Mouse (Mus musculus) gastrocnemius, postnatal 10 days (tissue): ENCODE data around the gene Grik5. TPM values are rescaled to one million over a fixed set of nuclear protein-coding genes. Genes with fewer than 3 reads are reported as not detected.

Experiments
- DNase-seq: peaks from one replicate; pipeline ENCODE4 v3.0.0; 2021; ENCODE audit warnings: mixed read lengths
- microRNA-seq, 2 experiments: library from miRNA; unstranded; fragments of <30 nt; microRNA quantifications; one replicate each; pipeline ENCODE4 v1.2.0; 2021
- total RNA-seq, 2 experiments: library from RNA; stranded (reverse); gene quantifications; 2 replicates each; pipeline ENCODE4 v1.2.3; 2021

Grik5 gene
- total RNA-seq, 2 experiments from 2014 or later: 7.2 to 11.0 TPM

GRCm38 (mm10) chr7:24984307-24984706 is 87.8 kb downstream of the Grik5 start:
- no peak for DNase-seq

GRCm38 (mm10) chr7:24983396-24983795 is 88.8 kb downstream of the Grik5 start:
- no peak for DNase-seq

GRCm38 (mm10) chr7:24980439-24980838 is 91.7 kb downstream of the Grik5 start:
- DNase-seq: no peak

GRCm38 (mm10) chr7:24978781-24979180 is 93.4 kb downstream of the Grik5 start:
- no peak for DNase-seq

GRCm38 (mm10) chr7:24974893-24975595 is 97.1 kb downstream of the Grik5 start:
- no peak for DNase-seq

GRCm38 (mm10) chr7:24973902-24974301 is 98.2 kb downstream of the Grik5 start:
- no peak for DNase-seq

GRCm38 (mm10) chr7:24973208-24973607 is 98.9 kb downstream of the Grik5 start:
- DNase-seq: no peak

GRCm38 (mm10) chr7:24971972-24972893 is 99.9 kb downstream of the Grik5 start, which contains the start of gene Rabac1:
Gene Rabac1, minus strand, starts transcription at chr7:24972754.
- DNase-seq: peak; percentile 83

GRCm38 (mm10) chr7:24971261-24971971 is 100.7 kb downstream of the Grik5 start:
- DNase-seq: peak; percentile 15

GRCm38 (mm10) chr7:24970341-24970740 is 101.8 kb downstream of the Grik5 start:
- no peak for DNase-seq

GRCm38 (mm10) chr7:24969805-24970204 is 102.3 kb downstream of the Grik5 start:
- no peak for DNase-seq

GRCm38 (mm10) chr7:24968463-24968862 is 103.7 kb downstream of the Grik5 start:
- no peak for DNase-seq

GRCm38 (mm10) chr7:24967966-24968365 is 104.2 kb downstream of the Grik5 start:
- DNase-seq: no peak

- DNase-seq: peak; percentile 83
These were observed 107.1 kb downstream of the Grik5 start for GRCm38 (mm10) chr7:24964897-24965535.

- DNase-seq: no peak
These were observed 107.9 kb downstream of the Grik5 start for GRCm38 (mm10) chr7:24964288-24964687.

Small RNA genes lying within 50 kb of the gene (microRNA-seq; reads per million reads assigned to microRNA genes)
- gene Mir6537 (0 reads per million in 2 experiments), gene Mir7046 (0.95 to 1.0 reads per million in 2 experiments), gene Mir7047 (0.25 to 0.32 reads per million in 2 experiments)

Other genes with a start within 250 kb of the Grik5 start
- 1 to 10 TPM in 1 of 2 experiments, not detected in 1; 1.7 TPM for gene Gm9844, start 210.1 kb downstream of the Grik5 start, total RNA-seq
- gene Lypd4, start 202.4 kb downstream of the Grik5 start, total RNA-seq: not detected
- not detected for gene Dmrtc2, start 202.3 kb downstream of the Grik5 start, total RNA-seq
- 100 to 1,000 TPM; 680 to 704 TPM for gene Rps19, start 188.0 kb downstream of the Grik5 start, total RNA-seq
- gene Cd79a, start 175.0 kb downstream of the Grik5 start, total RNA-seq: 1 to 10 TPM in 1 of 2 experiments, under 1 TPM in 1; 0.21 to 1.6 TPM
- 10 to 100 TPM; 40.7 to 64.0 TPM for gene Arhgef1, start 169.4 kb downstream of the Grik5 start, total RNA-seq
- not detected for gene Gm4881, start 127.9 kb downstream of the Grik5 start, total RNA-seq
- gene Rabac1, start 99.6 kb downstream of the Grik5 start, total RNA-seq: 100 to 1,000 TPM; 163 to 166 TPM
- gene Atp1a3, start 66.4 kb downstream of the Grik5 start, total RNA-seq: 1 to 10 TPM; 1.9 to 4.0 TPM
- 1 to 10 TPM; 6.9 to 9.0 TPM for gene Zfp574, start 221 bp upstream of the Grik5 start, total RNA-seq
- under 1 TPM; 0.16 to 0.77 TPM for gene Pou2f2, start 107.4 kb upstream of the Grik5 start, total RNA-seq
- 1 to 10 TPM; 6.3 to 7.4 TPM for gene Dedd2, start 148.3 kb upstream of the Grik5 start, total RNA-seq
- gene Zfp526, start 149.1 kb upstream of the Grik5 start, total RNA-seq: 1 to 10 TPM; 6.2 to 8.5 TPM
- gene Gsk3a, start 165.5 kb upstream of the Grik5 start, total RNA-seq: 10 to 100 TPM; 51.1 to 60.2 TPM
- 10 to 100 TPM; 14.9 to 18.4 TPM for gene Erf, start 178.4 kb upstream of the Grik5 start, total RNA-seq
- gene Cic, start 195.4 kb upstream of the Grik5 start, total RNA-seq: 10 to 100 TPM; 65.7 to 73.4 TPM
- gene Pafah1b3, start 225.6 kb upstream of the Grik5 start, total RNA-seq: 10 to 100 TPM in 1 of 2 experiments, 1 to 10 TPM in 1; 7.5 to 12.3 TPM
- gene Prr19, start 229.1 kb upstream of the Grik5 start, total RNA-seq: not detected
- gene Tmem145, start 233.8 kb upstream of the Grik5 start, total RNA-seq: not detected
- 10 to 100 TPM; 24.0 to 27.2 TPM for gene Megf8, start 244.8 kb upstream of the Grik5 start, total RNA-seq